Mouse (Mus musculus) macrophage (primary cell): Measurements from ENCODE around the gene Nudt16l1. TPM values are rescaled to one million over a fixed set of nuclear protein-coding genes. Genes with fewer than 3 reads are reported as not detected.

Source experiments
- H3K27ac ChIP-seq: fragments of 350-480 bp; formaldehyde crosslinking; 2 replicates; pipeline ENCODE4 v1.9.0; 2021
- H3K36me3 ChIP-seq: fragments of 350-480 bp; formaldehyde crosslinking; 2 replicates; pipeline ENCODE4 v1.9.0; 2021; ENCODE audit errors: inconsistent target
- H3K4me3 ChIP-seq: fragments of 350-480 bp; formaldehyde crosslinking; 2 replicates; pipeline ENCODE4 v1.9.0; 2021; ENCODE audit errors: inconsistent target
- H3K79me2 ChIP-seq: fragments of 350-480 bp; formaldehyde crosslinking; 2 replicates; pipeline ENCODE4 v1.9.0; 2021; ENCODE audit errors: inconsistent target
- WGBS: methylation state at CpG from one replicate; pipeline ENCODE4 v1.1.7; 2026; ENCODE audit warnings: inconsistent platforms; ENCODE audit not compliant: missing documents; 5-methylcytosine and 5-hydroxymethylcytosine counted together
- polyA plus RNA-seq: library from polyadenylated mRNA; stranded (reverse); fragments of 250-400 nt; gene quantifications from 3 replicates; pipeline ENCODE4 v1.2.4, GENCODE M21; 2018; ENCODE audit warnings: inconsistent platforms

Gene Nudt16l1
- polyA plus RNA-seq, 1 experiment from 2014 or later = 17.1 TPM

- Histone ChIP-seq H3K4me3 (no peak overlapping the region), H3K27ac (peak overlapping the region; percentile 49), H3K36me3 (peaks cover 16% of the 10 kb centered on the region), H3K79me2 (peaks cover 67% of the 10 kb centered on the region)
- 69% methylated on average over 2 of the region's 2 CpGs for WGBS
These were observed 31.2 kb upstream of the Nudt16l1 start for GRCm38 (mm10) chr16:4907386-4907785.

- Histone ChIP-seq H3K36me3 (peaks cover 16% of the 10 kb centered on the region), H3K4me3 (no peak overlapping the region), H3K79me2 (peaks cover 61% of the 10 kb centered on the region), H3K27ac (peak overlapping the region; percentile 49)
- 33% methylated on average over 2 of the region's 5 CpGs for WGBS
These were observed 30.6 kb upstream of the Nudt16l1 start for GRCm38 (mm10) chr16:4907972-4908371.

- H3K4me3 ChIP-seq = no peak overlapping the region
- no peak overlapping the region for H3K27ac ChIP-seq
- H3K36me3 ChIP-seq = peaks cover 21% of the 10 kb centered on the region
- H3K79me2 ChIP-seq = peaks cover 43% of the 10 kb centered on the region
- WGBS = 100% methylated on average over 2 of the region's 2 CpGs
These were observed 28.8 kb upstream of the Nudt16l1 start for GRCm38 (mm10) chr16:4909745-4910144.

- 93% methylated on average over 8 of the region's 8 CpGs for WGBS
These were observed 27.8 kb upstream of the Nudt16l1 start for GRCm38 (mm10) chr16:4910758-4911157.

GRCm38 (mm10) chr16:4912074-4912648 lies 26.4 kb upstream of the Nudt16l1 start:
- H3K36me3 ChIP-seq = peaks cover 33% of the 10 kb centered on the region
- peak overlapping the region; percentile 97 for H3K27ac ChIP-seq
- H3K79me2 ChIP-seq = peaks cover 19% of the 10 kb centered on the region; the same call in 1 of the 2 replicates
- WGBS = 88% methylated on average over 10 of the region's 10 CpGs
- H3K4me3 ChIP-seq = no peak overlapping the region

More at GRCm38 (mm10) chr16:4910758-4911157, 27.8 kb upstream of the Nudt16l1 start:
- Histone ChIP-seq H3K27ac (no peak overlapping the region), H3K79me2 (peaks cover 33% of the 10 kb centered on the region), H3K4me3 (no peak overlapping the region), H3K36me3 (peaks cover 21% of the 10 kb centered on the region)

GRCm38 (mm10) chr16:4912907-4913782 lies 25.4 kb upstream of the Nudt16l1 start:
- WGBS = 16% methylated on average over 11 of the region's 11 CpGs
- Histone ChIP-seq H3K79me2 (peaks cover 16% of the 10 kb centered on the region; the same call in 1 of the 2 replicates), H3K4me3 (no peak overlapping the region), H3K36me3 (peaks cover 37% of the 10 kb centered on the region), H3K27ac (peak overlapping the region; percentile 97)

- WGBS = 42% methylated on average over 12 of the region's 12 CpGs
- Histone ChIP-seq H3K79me2 (peaks cover 8% of the 10 kb centered on the region; the same call in 1 of the 2 replicates), H3K27ac (peak overlapping the region; percentile 97), H3K4me3 (no peak overlapping the region), H3K36me3 (peaks cover 41% of the 10 kb centered on the region)
These were observed 24.5 kb upstream of the Nudt16l1 start for GRCm38 (mm10) chr16:4913783-4914735.

GRCm38 (mm10) chr16:4915931-4916330 lies 22.6 kb upstream of the Nudt16l1 start:
- Histone ChIP-seq H3K4me3 (no peak overlapping the region), H3K36me3 (peaks cover 34% of the 10 kb centered on the region; the same call in 1 of the 2 replicates)
- WGBS = 75% methylated on average over 3 of the region's 3 CpGs

GRCm38 (mm10) chr16:4916608-4917007 lies 22.0 kb upstream of the Nudt16l1 start:
- 95% methylated on average over 2 of the region's 2 CpGs for WGBS
- Histone ChIP-seq H3K79me2 (no peaks in the 10 kb centered on the region), H3K4me3 (no peak overlapping the region), H3K27ac (no peak overlapping the region), H3K36me3 (peaks cover 28% of the 10 kb centered on the region; the same call in 1 of the 2 replicates)

More at GRCm38 (mm10) chr16:4915931-4916330, 22.6 kb upstream of the Nudt16l1 start:
- H3K79me2 ChIP-seq = no peaks in the 10 kb centered on the region
- H3K27ac ChIP-seq = no peak overlapping the region

- H3K27ac ChIP-seq = peak overlapping the region; percentile 56
- no peak overlapping the region for H3K4me3 ChIP-seq
- WGBS = 6% methylated on average over 4 of the region's 4 CpGs
- no peaks in the 10 kb centered on the region for H3K79me2 ChIP-seq
- peaks cover 58% of the 10 kb centered on the region for H3K36me3 ChIP-seq
These were observed 18.0 kb upstream of the Nudt16l1 start for GRCm38 (mm10) chr16:4920556-4920955.

- Histone ChIP-seq H3K4me3 (no peak overlapping the region), H3K27ac (no peak overlapping the region), H3K36me3 (peaks cover 65% of the 10 kb centered on the region), H3K79me2 (no peaks in the 10 kb centered on the region)
- WGBS = 76% methylated on average over 6 of the region's 6 CpGs
These were observed 16.1 kb upstream of the Nudt16l1 start for GRCm38 (mm10) chr16:4922481-4922880.

GRCm38 (mm10) chr16:4923996-4924395 lies 14.6 kb upstream of the Nudt16l1 start:
- Histone ChIP-seq H3K36me3 (peaks cover 70% of the 10 kb centered on the region), H3K79me2 (no peaks in the 10 kb centered on the region), H3K27ac (no peak overlapping the region), H3K4me3 (no peak overlapping the region)
- WGBS = 95% methylated on average over 5 of the region's 5 CpGs

GRCm38 (mm10) chr16:4927967-4928366 lies 10.6 kb upstream of the Nudt16l1 start:
- no peak overlapping the region for H3K27ac ChIP-seq
- H3K36me3 ChIP-seq = peaks cover 89% of the 10 kb centered on the region
- 96% methylated on average over 3 of the region's 7 CpGs for WGBS
- H3K4me3 ChIP-seq = no peak overlapping the region
- no peaks in the 10 kb centered on the region for H3K79me2 ChIP-seq

- H3K36me3 ChIP-seq = peaks cover 86% of the 10 kb centered on the region
These were observed 10.1 kb upstream of the Nudt16l1 start for GRCm38 (mm10) chr16:4928474-4928873.

More at GRCm38 (mm10) chr16:4928474-4928873, 10.1 kb upstream of the Nudt16l1 start:
- H3K79me2 ChIP-seq = no peaks in the 10 kb centered on the region
- H3K4me3 ChIP-seq = no peak overlapping the region
- WGBS = 97% methylated on average over 2 of the region's 2 CpGs
- H3K27ac ChIP-seq = no peak overlapping the region
